Mouse (Mus musculus): Measurements from ENCODE around the gene Slc6a8.

Gene Slc6a8

GRCm38 (mm10) chrX:73672879-73673618, at the start of gene Slc6a8:
Slc6a8 (plus strand) TSS chrX:73673150.
- CTCF ChIA-PET: interaction anchor here (0.5 kb wide), 1 partner anchor 74 kb away, joined by 4 read pairs; no protein-coding TSS in a partner anchor

GRCm38 (mm10) chrX:73626981-73627380, 46.0 kb upstream of the Slc6a8 start:
- CTCF ChIA-PET: interaction anchor here (0.5 kb wide), 1 partner anchor 45 kb away, joined by 11 read pairs; no protein-coding TSS in a partner anchor

GRCm38 (mm10) chrX:73635425-73635824, 37.5 kb upstream of the Slc6a8 start:
- CTCF ChIA-PET: no interaction called here

GRCm38 (mm10) chrX:73637415-73637814, 35.5 kb upstream of the Slc6a8 start:
- CTCF ChIA-PET: no interaction called here

- CTCF ChIA-PET: no interaction called here
These were observed 33.7 kb upstream of the Slc6a8 start, which contains the start of gene Dusp9 for GRCm38 (mm10) chrX:73639255-73639675. Dusp9 (plus strand) TSS chrX:73639419.

GRCm38 (mm10) chrX:73639901-73640469, 33.0 kb upstream of the Slc6a8 start:
- CTCF ChIA-PET: no interaction called here

- CTCF ChIA-PET: no interaction called here
These were observed 27.8 kb upstream of the Slc6a8 start for GRCm38 (mm10) chrX:73645121-73645520.

GRCm38 (mm10) chrX:73650869-73651268, 22.1 kb upstream of the Slc6a8 start:
- CTCF ChIA-PET: no interaction called here

- CTCF ChIA-PET: no interaction called here
These were observed 19.6 kb upstream of the Slc6a8 start for GRCm38 (mm10) chrX:73653392-73653791.

- CTCF ChIA-PET: interaction anchor here (0.6 to 0.7 kb wide), 2 partner anchors 132 to 904 kb away, joined by 3 to 4 read pairs; no protein-coding TSS in a partner anchor
These were observed 18.8 kb upstream of the Slc6a8 start for GRCm38 (mm10) chrX:73654177-73654576.

GRCm38 (mm10) chrX:73655529-73655928, 17.4 kb upstream of the Slc6a8 start:
- CTCF ChIA-PET: no interaction called here

- CTCF ChIA-PET: interaction anchor here (0.7 kb wide), 1 partner anchor 129 kb away, joined by 7 read pairs; no protein-coding TSS in a partner anchor
These were observed 14.6 kb upstream of the Slc6a8 start for GRCm38 (mm10) chrX:73658391-73658790.

- CTCF ChIA-PET: interaction anchor here (0.7 kb wide), 1 partner anchor 128 kb away, joined by 7 read pairs; no protein-coding TSS in a partner anchor
These were observed 13.9 kb upstream of the Slc6a8 start for GRCm38 (mm10) chrX:73658936-73659574.

- CTCF ChIA-PET: interaction anchor here (0.6 kb wide), 1 partner anchor 19 kb away, joined by 5 read pairs; no protein-coding TSS in a partner anchor
These were observed 13.2 kb upstream of the Slc6a8 start, which contains the start of gene Pnck for GRCm38 (mm10) chrX:73659575-73660283. Pnck (minus strand) TSS chrX:73660117.

- CTCF ChIA-PET: interaction anchor here (0.6 kb wide), 1 partner anchor 18 kb away, joined by 5 read pairs; no protein-coding TSS in a partner anchor
These were observed 12.7 kb upstream of the Slc6a8 start for GRCm38 (mm10) chrX:73660284-73660665.

GRCm38 (mm10) chrX:73663143-73663542, 9.8 kb upstream of the Slc6a8 start:
- CTCF ChIA-PET: no interaction called here

- CTCF ChIA-PET: interaction anchor here (0.5 to 0.7 kb wide), 5 partner anchors 20 to 389 kb away, joined by 3 to 26 read pairs (median 5); no protein-coding TSS in a partner anchor
These were observed 919 bp upstream of the Slc6a8 start for GRCm38 (mm10) chrX:73672031-73672431.

GRCm38 (mm10) chrX:73673619-73673967, 643 bp downstream of the Slc6a8 start:
- CTCF ChIA-PET: no interaction called here

GRCm38 (mm10) chrX:73673968-73674661, 1.2 kb downstream of the Slc6a8 start:
- CTCF ChIA-PET: no interaction called here

GRCm38 (mm10) chrX:73675231-73675630, 2.3 kb downstream of the Slc6a8 start:
- CTCF ChIA-PET: no interaction called here

- CTCF ChIA-PET: no interaction called here
These were observed 3.7 kb downstream of the Slc6a8 start for GRCm38 (mm10) chrX:73676668-73677067.
